Mouse (Mus musculus) hindbrain, embryonic 13.5 days (tissue): ENCODE measurements around the gene Tefm. TPM values are rescaled to one million over a fixed set of nuclear protein-coding genes. Genes with fewer than 3 reads are reported as not detected.

Experiments
- ATAC-seq: fragments of 200-750 bp; cut with Nextera tagmentation; 2 replicates; pipeline ENCODE4 v1.8.0; 2017; ENCODE audit warnings: moderate TSS enrichment; ENCODE audit not compliant: low FRiP score
- H3K27ac ChIP-seq: fragments of 300-500 bp; sonication (generic); 2 replicates; pipeline ENCODE4 v1.5.1; 2015; ENCODE audit warnings: inconsistent platforms, mild to moderate bottlenecking, moderate library complexity
- H3K27me3 ChIP-seq: fragments of 300-500 bp; sonication (generic); 2 replicates; pipeline ENCODE4 v1.6.1; 2015; ENCODE audit warnings: mild to moderate bottlenecking, inconsistent platforms
- H3K36me3 ChIP-seq: fragments of 300-500 bp; sonication (generic); 2 replicates; pipeline ENCODE4 v1.6.1; 2015; ENCODE audit warnings: mild to moderate bottlenecking, inconsistent platforms
- H3K4me1 ChIP-seq: fragments of 300-500 bp; sonication (generic); replicated peaks from 2 replicates; pipeline ENCODE4 v1.6.1; 2015; ENCODE audit warnings: inconsistent platforms
- H3K4me2 ChIP-seq: fragments of 300-500 bp; sonication (generic); 2 replicates; pipeline ENCODE4 v1.6.1; 2015; ENCODE audit warnings: inconsistent platforms, mild to moderate bottlenecking, moderate library complexity
- H3K4me3 ChIP-seq: fragments of 300-500 bp; sonication (generic); 2 replicates; pipeline ENCODE4 v1.5.1; 2015; ENCODE audit warnings: mild to moderate bottlenecking, inconsistent platforms
- H3K9ac ChIP-seq: fragments of 300-500 bp; sonication (generic); 2 replicates; pipeline ENCODE4 v1.6.1; 2015; ENCODE audit warnings: mild to moderate bottlenecking, inconsistent platforms
- H3K9me3 ChIP-seq: fragments of 300-500 bp; sonication (generic); 2 replicates; pipeline ENCODE4 v1.6.1; 2016; ENCODE audit warnings: inconsistent platforms
- WGBS: fragments of 180-500 bp; shearing (Covaris S2); methylation state at CpG from one replicate; pipeline ENCODE4 v1.1.7; 2015; 5-methylcytosine and 5-hydroxymethylcytosine counted together
- polyA plus RNA-seq: library from polyadenylated mRNA; unstranded; fragments of >200 nt; fragmentation: Nextera tagmentation; extraction: Ambion mirVana; gene quantifications from 2 replicates; pipeline ENCODE4 v1.2.1, GENCODE M21; 2015

Gene Tefm
- polyA plus RNA-seq, 1 experiment from 2014 or later: 25.9 TPM

GRCm38 (mm10) chr11:80171884-80172283, 29.9 kb upstream of the Tefm start:
- no peak overlapping the region for H3K27ac ChIP-seq
- ATAC-seq: no peak
- WGBS: 68% methylated on average over 4 of the region's 4 CpGs
- no peaks in the 10 kb centered on the region for H3K9me3 ChIP-seq
- no peak overlapping the region for H3K4me3 ChIP-seq
- H3K9ac ChIP-seq: no peak overlapping the region
- no peaks in the 10 kb centered on the region for H3K36me3 ChIP-seq
- H3K4me1 ChIP-seq: no peaks in the 10 kb centered on the region
- H3K27me3 ChIP-seq: no peaks in the 10 kb centered on the region; the same call in 1 of the 2 replicates
- no peak overlapping the region for H3K4me2 ChIP-seq

GRCm38 (mm10) chr11:80170351-80170750, 28.4 kb upstream of the Tefm start:
- 79% methylated on average over 5 of the region's 5 CpGs for WGBS
- no peak overlapping the region for H3K27ac ChIP-seq
- no peak overlapping the region for H3K4me3 ChIP-seq
- no peaks in the 10 kb centered on the region for H3K9me3 ChIP-seq
- H3K4me2 ChIP-seq: no peak overlapping the region
- no peaks in the 10 kb centered on the region for H3K4me1 ChIP-seq
- ATAC-seq: no peak
- no peak overlapping the region for H3K9ac ChIP-seq
- H3K36me3 ChIP-seq: no peaks in the 10 kb centered on the region
- H3K27me3 ChIP-seq: no peaks in the 10 kb centered on the region; the same call in 1 of the 2 replicates

GRCm38 (mm10) chr11:80169629-80170028, 27.7 kb upstream of the Tefm start:
- Histone ChIP-seq H3K27ac (no peak overlapping the region), H3K36me3 (no peaks in the 10 kb centered on the region), H3K4me3 (no peak overlapping the region), H3K4me2 (no peak overlapping the region), H3K4me1 (no peaks in the 10 kb centered on the region), H3K9me3 (no peaks in the 10 kb centered on the region), H3K27me3 (no peaks in the 10 kb centered on the region), H3K9ac (no peak overlapping the region)
- no peak for ATAC-seq
- 99% methylated on average over 3 of the region's 3 CpGs for WGBS

- 86% methylated on average over 4 of the region's 4 CpGs for WGBS
- Histone ChIP-seq H3K4me1 (no peaks in the 10 kb centered on the region), H3K27me3 (no peaks in the 10 kb centered on the region), H3K4me3 (no peak overlapping the region), H3K9me3 (no peaks in the 10 kb centered on the region), H3K4me2 (no peak overlapping the region), H3K27ac (no peak overlapping the region), H3K9ac (no peak overlapping the region), H3K36me3 (no peaks in the 10 kb centered on the region)
- no peak for ATAC-seq
Observed at GRCm38 (mm10) chr11:80168611-80169249, 26.8 kb upstream of the Tefm start.

- H3K4me3 ChIP-seq: no peak overlapping the region
- ATAC-seq: no peak
- no peak overlapping the region for H3K27ac ChIP-seq
- no peak overlapping the region for H3K4me2 ChIP-seq
- WGBS: 93% methylated on average over 9 of the region's 9 CpGs
- H3K4me1 ChIP-seq: no peaks in the 10 kb centered on the region
- no peaks in the 10 kb centered on the region for H3K9me3 ChIP-seq
- H3K27me3 ChIP-seq: no peaks in the 10 kb centered on the region
- H3K9ac ChIP-seq: no peak overlapping the region
- no peaks in the 10 kb centered on the region for H3K36me3 ChIP-seq
Observed at GRCm38 (mm10) chr11:80168121-80168520, 26.1 kb upstream of the Tefm start.

DNA sequence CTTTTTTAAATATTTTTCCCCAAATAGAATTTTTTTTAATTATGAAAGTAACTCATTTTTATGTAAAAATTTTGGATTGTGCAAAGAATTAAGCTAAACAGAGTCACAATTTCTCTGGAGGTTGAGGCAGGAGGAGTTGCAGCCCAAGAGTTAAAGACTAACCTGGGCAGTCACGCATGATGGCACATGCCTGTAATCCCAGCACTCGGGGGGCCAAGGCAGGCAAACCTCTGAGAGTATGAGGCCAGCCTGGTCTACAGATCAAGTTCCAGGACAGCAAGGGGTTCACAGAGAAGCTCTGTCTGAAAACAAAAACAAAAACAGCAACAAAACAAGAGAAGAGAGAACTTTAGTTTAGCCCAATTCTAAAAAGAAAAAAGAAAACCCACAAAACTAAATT, 22.2 kb upstream of the Tefm start:
- H3K9me3 ChIP-seq: no peaks in the 10 kb centered on the region
- no peaks in the 10 kb centered on the region for H3K27me3 ChIP-seq
- no peak overlapping the region for H3K4me2 ChIP-seq
- WGBS: 50% methylated on average over 2 of the region's 2 CpGs
- ATAC-seq: no peak
- no peaks in the 10 kb centered on the region for H3K4me1 ChIP-seq
- no peak overlapping the region for H3K4me3 ChIP-seq
- no peak overlapping the region for H3K9ac ChIP-seq
- H3K27ac ChIP-seq: no peak overlapping the region
- no peaks in the 10 kb centered on the region for H3K36me3 ChIP-seq

GRCm38 (mm10) chr11:80163362-80164116, 21.6 kb upstream of the Tefm start:
- ATAC-seq: no peak
- H3K4me2 ChIP-seq: no peak overlapping the region
- H3K9me3 ChIP-seq: no peaks in the 10 kb centered on the region
- H3K9ac ChIP-seq: no peak overlapping the region
- H3K27me3 ChIP-seq: no peaks in the 10 kb centered on the region
- H3K4me3 ChIP-seq: no peak overlapping the region
- 71% methylated on average over 7 of the region's 7 CpGs for WGBS
- H3K27ac ChIP-seq: no peak overlapping the region
- H3K4me1 ChIP-seq: no peaks in the 10 kb centered on the region
- H3K36me3 ChIP-seq: no peaks in the 10 kb centered on the region

DNA sequence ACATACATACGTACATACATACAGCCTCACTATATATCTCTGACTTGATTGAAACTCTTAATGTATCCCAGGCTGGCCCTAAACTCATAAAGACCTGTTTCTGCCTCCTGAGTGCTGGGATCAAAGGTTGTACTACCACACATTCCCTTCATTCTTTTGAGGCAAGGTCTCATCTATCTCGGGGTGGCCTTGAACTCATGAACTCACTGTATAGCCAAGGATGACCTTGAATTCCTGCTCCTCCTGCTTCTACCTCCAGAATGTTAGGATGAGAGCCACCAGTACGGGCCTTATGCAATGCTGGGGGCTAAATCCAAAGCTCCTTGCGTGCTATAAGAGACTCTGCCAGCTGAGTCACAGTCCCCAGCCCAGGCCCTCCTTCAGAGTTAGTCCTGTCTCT, 19.1 kb upstream of the Tefm start:
- Histone ChIP-seq H3K4me2 (no peak overlapping the region), H3K9me3 (no peaks in the 10 kb centered on the region), H3K9ac (no peak overlapping the region), H3K4me1 (no peaks in the 10 kb centered on the region), H3K4me3 (no peak overlapping the region), H3K27ac (no peak overlapping the region), H3K36me3 (no peaks in the 10 kb centered on the region), H3K27me3 (peaks cover 21% of the 10 kb centered on the region)
- 83% methylated on average over 4 of the region's 4 CpGs for WGBS
- no peak for ATAC-seq

DNA sequence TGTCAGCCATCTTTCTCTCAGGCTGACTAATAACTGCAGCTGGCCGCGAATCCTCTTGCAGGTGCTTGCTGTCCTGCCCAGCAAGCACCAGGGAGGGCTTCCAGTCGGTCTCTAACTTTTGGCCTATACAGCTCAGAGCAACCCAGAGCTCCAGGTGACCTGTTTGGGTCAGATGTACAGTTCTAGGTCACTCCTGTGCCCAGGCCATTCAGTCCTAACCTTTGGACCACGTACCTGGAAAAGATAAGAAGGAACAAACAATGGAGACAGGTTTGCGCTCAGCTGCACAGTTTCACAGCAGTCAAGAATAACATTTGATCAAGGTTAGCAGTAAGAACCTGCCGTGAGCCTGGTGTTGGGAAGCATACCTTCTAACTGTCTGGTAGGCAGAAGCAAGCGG, 17.0 kb upstream of the Tefm start:
- WGBS: 85% methylated on average over 7 of the region's 7 CpGs
- Histone ChIP-seq H3K36me3 (no peaks in the 10 kb centered on the region), H3K9ac (no peak overlapping the region), H3K4me3 (no peak overlapping the region), H3K27ac (no peak overlapping the region), H3K4me1 (peaks cover 7% of the 10 kb centered on the region), H3K4me2 (no peak overlapping the region), H3K27me3 (peaks cover 41% of the 10 kb centered on the region), H3K9me3 (no peaks in the 10 kb centered on the region)
- no peak for ATAC-seq

DNA sequence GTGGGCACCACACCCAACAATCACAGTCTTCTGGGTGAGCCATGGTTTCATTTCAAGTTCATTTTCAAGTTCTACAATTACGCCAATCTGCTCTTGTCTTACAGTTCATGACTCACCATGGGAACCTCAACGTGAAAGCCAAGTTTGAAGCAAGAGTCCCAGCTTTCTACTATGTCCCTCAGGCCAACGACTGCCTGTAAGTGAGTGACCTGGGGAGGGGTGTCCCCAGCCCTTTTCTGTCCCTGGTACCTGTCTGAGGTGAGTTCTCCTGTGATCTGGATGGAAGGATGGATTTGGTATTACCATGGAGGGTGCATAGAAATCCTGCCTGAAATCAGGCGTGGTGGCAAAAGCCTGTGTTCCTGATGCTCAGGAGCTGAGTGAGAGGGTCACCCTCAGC, 14.9 kb upstream of the Tefm start:
- Histone ChIP-seq H3K27ac (no peak overlapping the region), H3K27me3 (peaks cover 63% of the 10 kb centered on the region), H3K36me3 (no peaks in the 10 kb centered on the region), H3K4me3 (no peak overlapping the region), H3K9me3 (no peaks in the 10 kb centered on the region), H3K4me1 (peaks cover 10% of the 10 kb centered on the region), H3K9ac (no peak overlapping the region), H3K4me2 (no peak overlapping the region)
- ATAC-seq: no peak
- 86% methylated on average over 4 of the region's 4 CpGs for WGBS

DNA sequence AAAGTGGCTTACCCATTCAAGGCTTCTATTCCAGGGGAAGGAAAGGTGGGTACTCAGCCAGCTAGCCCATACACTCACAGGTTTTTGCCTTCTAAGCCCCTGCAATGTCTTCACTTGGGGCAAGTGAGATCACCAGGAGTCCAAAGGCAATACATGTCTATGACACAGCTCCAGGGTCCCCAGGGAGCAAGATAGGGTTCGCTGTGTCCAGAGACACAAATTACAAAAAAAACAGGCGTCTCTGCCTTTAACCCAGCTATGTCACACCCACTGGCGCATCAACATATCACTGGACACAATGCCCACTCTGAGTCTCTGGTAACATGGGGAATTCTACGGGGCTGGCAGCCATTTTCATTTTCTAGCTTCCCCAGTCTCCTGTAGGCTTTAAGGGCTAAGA, 14.0 kb upstream of the Tefm start:
- Histone ChIP-seq H3K27me3 (peaks cover 67% of the 10 kb centered on the region), H3K4me1 (peaks cover 10% of the 10 kb centered on the region), H3K36me3 (no peaks in the 10 kb centered on the region), H3K4me2 (no peak overlapping the region), H3K9ac (no peak overlapping the region), H3K4me3 (no peak overlapping the region), H3K27ac (no peak overlapping the region), H3K9me3 (no peaks in the 10 kb centered on the region)
- WGBS: 85% methylated on average over 4 of the region's 4 CpGs
- ATAC-seq: no peak

DNA sequence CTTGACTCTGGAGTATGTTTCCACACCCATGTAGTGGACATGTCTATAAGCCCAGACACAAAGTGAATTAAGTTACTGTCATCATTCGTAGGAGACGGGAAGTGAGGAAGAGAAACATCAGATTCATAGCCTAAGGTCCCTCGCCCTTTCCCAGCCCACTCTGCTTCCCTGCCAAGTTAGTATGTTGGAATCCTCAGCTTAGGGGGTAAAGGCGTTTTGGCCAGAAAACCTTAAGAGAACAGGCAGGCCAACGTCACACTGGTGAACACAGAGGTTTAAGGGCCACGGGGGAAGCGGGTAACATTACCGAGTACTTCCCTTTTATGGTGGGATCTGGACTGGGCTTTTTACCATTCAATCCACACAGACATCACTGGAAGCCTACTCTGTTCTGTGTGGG, 13.6 kb upstream of the Tefm start:
- Histone ChIP-seq H3K4me2 (no peak overlapping the region), H3K4me1 (peaks cover 10% of the 10 kb centered on the region), H3K36me3 (no peaks in the 10 kb centered on the region), H3K27ac (no peak overlapping the region), H3K9ac (no peak overlapping the region), H3K27me3 (peaks cover 67% of the 10 kb centered on the region), H3K4me3 (no peak overlapping the region), H3K9me3 (no peaks in the 10 kb centered on the region)
- ATAC-seq: no peak
- 88% methylated on average over 8 of the region's 8 CpGs for WGBS

GRCm38 (mm10) chr11:80154501-80154900, 12.5 kb upstream of the Tefm start:
- Histone ChIP-seq H3K9ac (peak overlapping the region; percentile 70), H3K4me2 (peak overlapping the region; percentile 70), H3K27ac (no peak overlapping the region), H3K4me3 (peak overlapping the region; percentile 51), H3K9me3 (no peaks in the 10 kb centered on the region), H3K4me1 (peaks cover 10% of the 10 kb centered on the region), H3K27me3 (peaks cover 67% of the 10 kb centered on the region), H3K36me3 (no peaks in the 10 kb centered on the region)
- no peak for ATAC-seq
- WGBS: 25% methylated on average over 25 of the region's 25 CpGs
